Mouse (Mus musculus) retina, postnatal 1 day (tissue): ENCODE measurements at regions not wholly inside any gene's neighbourhood (a gene's known extent, or its start where the extent isn't known, plus 50 kb on each side); places are given as distances from the start of the nearest gene placed in this dataset.
A peak's percentile ranks its signal among the peaks of the same experiment; 100 is the strongest.

ENCODE experiments used
- DNase-seq: peaks from one replicate; pipeline ENCODE4 v3.0.0-alpha.2; 2012

DNA sequence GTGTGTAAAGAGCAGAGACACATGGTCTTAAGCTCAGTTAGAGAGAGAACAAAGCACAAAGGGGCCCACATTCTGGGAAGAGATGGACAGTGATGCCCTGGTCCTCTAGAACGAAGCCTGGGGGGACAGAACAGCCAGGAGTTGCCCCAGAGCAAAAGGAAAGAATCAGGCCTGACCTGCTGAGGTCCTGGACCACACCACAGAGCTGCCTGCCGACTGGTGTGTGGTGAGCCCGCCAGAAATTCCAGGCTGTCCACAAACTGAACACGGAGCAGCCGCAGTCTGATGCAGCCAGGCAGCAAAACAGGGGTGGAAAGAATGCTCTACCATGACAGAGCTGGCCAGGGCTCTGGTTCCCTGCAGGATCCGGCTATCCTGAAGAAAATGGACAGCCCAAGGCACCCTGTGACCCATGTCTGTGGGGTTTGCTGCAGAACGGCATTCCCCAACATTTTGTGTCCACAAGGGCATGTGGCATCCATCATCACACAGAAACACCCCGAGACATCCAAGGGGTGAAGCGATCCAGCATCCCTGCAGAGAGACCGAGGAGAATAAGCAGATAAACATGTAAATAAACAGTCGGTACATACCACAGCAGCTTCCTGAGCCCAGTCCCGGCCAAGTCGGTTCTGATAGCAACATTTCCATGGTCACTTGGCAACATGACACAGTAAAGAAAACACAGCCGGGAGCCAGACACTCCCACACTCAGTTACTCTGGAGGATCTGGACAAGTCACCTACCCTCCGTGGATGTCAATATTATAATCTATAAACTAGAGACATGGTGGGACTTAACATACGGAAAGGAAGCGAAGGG, 65.3 kb upstream of the Pomp start:
- DNase-seq: no peak

DNA sequence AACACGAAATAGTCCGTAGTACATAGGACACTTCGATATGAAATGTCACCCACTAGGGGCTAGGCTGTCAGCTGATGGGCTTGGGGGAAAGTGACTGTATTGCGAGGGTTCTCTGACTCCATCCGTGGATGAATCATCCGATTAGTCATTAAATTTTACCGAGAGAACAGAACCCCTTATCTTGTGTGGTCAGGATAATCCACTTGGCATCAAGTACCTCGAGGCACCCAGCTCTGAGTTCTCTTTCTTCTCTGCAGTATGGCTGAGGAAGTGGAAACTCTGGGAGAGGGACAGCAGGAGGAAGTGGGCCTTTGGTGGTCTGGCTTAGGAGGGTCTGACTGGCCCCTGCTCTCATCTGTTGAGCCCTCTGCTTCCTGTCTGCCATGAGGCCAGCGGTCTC, 67.2 kb upstream of the Pomp start:
- no peak for DNase-seq

DNA sequence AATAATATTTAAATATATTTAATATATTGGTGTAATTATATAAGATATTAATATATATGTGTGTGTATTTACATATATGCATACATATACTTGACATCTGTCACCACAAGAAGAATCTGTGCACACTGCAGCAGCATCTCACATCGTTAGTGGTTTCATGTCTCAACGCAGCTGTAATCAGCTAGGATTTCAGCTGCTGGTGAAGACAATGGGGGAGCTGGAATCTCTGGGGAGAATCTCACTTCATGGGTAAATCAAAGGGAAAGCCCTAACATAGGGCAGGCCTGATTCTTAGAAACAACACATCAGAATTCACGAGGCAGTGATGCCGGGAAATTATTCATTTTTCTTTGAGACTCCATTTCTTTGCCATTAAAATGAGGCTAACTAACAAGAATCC, 66.8 kb upstream of the Flt1 start:
- DNase-seq: no peak

DNA sequence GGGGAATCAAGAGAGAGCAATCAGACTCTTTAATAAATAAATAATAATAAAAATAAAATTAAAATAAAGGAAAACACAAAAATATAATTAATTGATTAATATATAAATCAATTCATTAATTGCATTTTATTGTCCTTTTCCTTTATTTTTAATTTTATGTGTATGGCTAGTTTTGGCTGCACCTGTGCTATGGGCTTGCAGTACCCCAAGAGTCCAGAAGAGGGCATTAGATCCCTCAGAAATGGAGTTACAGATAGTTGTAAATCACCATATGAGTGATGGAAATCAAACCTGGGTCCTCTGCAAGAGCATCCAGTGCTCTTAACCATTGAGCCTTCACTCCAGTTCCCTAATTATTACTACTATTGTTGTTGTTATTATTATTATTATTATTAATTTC, 65.3 kb upstream of the Flt1 start:
- DNase-seq: no peak

DNA sequence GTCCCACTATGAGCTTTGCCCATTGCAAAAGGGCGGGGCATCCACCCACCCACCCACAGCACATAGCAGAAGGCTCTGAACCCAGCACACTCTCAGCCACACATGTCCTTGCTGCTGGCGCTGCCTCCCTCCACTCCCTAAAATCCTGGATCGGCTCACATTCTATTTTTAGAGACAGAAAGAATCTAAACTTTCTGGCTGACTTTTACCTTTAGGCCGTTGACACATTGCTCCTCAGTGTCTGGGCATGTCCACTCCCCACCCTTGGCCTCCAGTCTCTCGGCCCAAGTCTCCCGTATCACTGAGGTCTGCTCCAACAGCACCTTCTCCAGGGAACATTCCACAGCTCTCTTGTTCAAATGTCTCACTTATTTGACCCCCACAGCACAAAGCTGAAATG, 62.7 kb upstream of the Flt1 start:
- DNase-seq: no peak

DNA sequence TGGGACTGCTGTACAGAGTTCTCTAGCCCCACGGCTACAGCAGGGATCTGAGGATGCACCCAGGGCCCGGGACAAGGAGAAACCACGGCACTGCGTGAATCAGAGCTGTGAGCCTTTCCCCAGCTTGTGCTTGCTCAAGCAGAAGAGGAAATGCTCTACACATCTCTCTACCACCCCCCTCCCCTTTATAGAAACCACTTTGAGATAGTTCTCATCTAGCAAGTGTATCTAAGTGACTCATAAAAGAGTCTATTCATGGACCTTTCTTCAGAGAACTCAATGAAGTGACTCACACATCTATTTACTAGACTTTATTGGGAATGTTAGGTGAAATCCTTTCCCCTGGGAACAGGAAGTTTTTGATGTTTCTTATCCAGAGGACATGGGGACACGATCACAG, 61.0 kb upstream of the Flt1 start:
- DNase-seq: no peak

DNA sequence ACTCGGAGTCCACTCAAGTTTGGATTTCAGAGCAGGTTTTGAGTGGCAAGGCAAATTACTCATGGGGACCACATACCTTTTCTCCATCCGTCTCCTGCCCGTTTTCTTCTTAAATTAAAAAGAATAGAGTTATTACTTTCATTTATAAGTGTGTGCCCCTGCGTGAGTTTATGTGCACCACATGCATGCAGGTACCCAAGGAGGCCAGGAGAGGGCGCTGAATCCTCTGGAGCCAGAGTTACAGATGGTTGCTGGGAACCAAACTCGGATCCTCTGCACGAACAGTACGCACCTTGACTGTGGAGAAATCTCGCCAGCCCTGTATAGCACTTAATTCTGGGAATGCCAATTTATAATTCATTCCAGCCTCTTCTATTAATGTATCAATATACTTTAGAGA, 58.3 kb upstream of the Flt1 start:
- no peak for DNase-seq

DNA sequence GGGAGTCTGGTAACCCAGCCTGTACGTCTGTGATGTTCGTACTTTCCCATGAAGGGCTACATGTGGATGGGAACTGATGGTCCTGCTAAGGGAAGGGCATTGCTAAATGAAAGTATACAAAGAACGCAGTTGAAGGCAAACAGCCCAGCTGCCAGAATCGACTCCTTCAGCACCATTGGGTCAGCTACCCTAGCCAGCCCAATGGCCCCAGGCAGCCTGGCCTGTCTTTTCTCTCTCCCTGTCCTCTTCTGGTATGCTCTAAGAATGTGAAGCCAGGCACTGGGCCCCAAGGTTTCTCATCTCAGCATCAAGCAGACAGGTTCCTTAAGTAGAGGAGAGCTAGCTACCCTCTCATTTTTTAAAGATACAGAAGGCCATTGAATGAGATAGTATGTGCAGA, 57.7 kb upstream of the Flt1 start:
- DNase-seq: peak; percentile 56

DNA sequence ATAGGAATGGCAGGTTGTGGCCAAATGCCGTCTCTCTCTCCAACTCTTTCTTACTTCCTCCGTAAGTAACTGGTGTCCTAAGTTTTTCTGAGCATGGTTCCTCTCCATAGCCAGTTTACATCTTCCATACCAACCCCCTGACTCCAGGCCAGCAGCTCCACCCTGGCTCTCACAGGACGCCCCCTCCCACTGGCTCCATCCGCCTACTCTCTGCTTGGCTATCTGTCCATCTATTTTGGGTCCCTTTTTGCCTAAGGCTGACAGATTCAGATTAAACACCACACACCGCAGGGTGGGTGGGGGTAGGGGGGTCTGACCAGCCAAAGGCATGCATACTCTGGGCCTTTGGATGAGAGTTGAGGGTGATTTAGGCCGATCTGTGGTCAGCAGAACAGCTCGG, 57.0 kb upstream of the Flt1 start:
- no peak for DNase-seq

DNA sequence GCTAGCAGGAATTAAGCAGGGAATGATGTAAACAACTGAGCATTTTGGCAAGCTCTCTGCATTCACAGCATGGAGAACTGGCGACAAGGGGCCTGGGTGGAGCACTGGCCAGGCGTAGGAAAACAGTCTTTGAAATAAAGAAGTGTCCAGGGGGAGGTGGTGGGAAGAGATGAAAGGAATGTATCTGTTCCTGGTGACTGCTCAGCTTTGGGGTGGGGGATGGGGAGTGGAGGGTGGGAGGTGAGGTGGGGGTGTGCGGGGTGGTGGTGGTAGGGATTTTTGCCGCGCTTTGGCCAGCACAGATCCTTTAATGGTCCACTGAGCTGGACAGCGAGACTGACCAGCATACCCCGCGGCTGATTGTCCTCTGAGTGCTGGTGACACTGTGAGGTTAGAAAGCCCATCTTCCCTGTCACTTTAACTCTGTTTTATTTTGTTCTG, 56.5 kb upstream of the Flt1 start:
- DNase-seq: peak; percentile 68

DNA sequence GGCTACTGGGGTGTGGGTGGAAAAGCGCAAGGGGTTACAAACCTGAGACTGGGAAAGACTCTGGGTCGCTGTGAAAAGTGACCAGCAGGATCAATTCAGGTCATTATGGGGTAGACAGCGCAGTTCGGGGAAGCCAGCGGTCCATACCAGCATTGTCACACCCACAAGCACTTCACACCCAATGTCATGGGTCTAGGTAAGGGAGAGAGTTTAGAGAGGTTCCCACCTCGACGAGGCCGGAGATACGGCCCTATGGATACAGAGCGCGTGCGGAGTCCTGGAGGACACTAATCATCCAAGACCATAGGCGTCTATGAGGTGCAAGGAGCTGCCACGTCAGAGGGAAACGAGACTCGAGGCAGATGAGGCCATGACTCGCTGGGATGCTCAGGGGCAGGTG, 55.4 kb upstream of the Flt1 start:
- DNase-seq: no peak

DNA sequence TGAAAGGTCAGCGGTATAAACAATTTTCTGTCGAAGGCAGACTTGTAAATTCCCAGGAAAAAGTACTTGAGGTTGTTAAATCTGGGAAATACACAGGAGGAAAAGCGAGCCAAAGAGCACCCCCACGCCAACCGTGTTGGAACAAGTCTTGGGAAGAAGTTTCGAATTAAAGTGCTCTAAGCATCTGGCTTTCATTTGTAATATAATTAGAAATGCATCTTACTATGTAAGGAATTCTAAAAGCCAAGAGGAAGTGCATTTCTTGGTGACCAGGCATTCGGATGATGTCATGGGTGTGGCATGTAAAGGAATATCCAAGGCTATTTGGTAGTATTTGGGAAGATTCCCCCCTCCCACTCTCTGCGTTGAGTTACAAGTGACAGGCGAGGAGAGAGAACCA, 52.7 kb upstream of the Flt1 start:
- no peak for DNase-seq
